Mouse (Mus musculus) adrenal gland, postnatal 25 days (tissue): ENCODE measurements at regions not wholly inside any gene's neighbourhood (a gene's known extent, or its start where the extent isn't known, plus 50 kb on each side); places are given as distances from the start of the nearest gene placed in this dataset.

Experiments
- DNase-seq: peaks from one replicate; pipeline ENCODE4 v3.0.0; 2021; ENCODE audit warnings: mixed read lengths

- no peak for DNase-seq
Observed at GRCm38 (mm10) chr17:73052956-73053355, 54.8 kb upstream of the Lclat1 start.

- DNase-seq, result no peak
Observed at GRCm38 (mm10) chr17:73053479-73054215, 54.1 kb upstream of the Lclat1 start.

DNA sequence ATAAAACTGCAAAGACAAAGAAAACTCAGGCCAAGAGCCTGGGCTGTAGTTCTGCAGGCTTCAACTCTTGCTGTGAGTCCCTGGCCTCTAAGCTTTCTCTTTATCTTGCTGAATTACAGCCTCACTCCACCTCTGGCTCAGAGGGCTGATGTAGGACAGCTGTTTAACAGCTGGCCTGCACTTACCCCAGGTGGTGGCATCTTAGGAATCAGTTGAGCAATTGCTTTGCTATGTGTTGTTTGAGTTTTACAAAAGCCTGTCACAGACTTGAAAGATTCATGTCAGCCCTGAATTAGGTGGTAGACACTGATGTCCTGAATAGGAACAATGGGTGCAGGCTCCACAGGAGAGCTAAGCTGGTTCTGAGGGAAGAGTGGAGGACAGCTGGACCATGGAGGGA lies 53.6 kb upstream of the Lclat1 start:
- no peak for DNase-seq

- DNase-seq, result no peak
Observed at GRCm38 (mm10) chr17:73055197-73055596, 52.6 kb upstream of the Lclat1 start.

DNA sequence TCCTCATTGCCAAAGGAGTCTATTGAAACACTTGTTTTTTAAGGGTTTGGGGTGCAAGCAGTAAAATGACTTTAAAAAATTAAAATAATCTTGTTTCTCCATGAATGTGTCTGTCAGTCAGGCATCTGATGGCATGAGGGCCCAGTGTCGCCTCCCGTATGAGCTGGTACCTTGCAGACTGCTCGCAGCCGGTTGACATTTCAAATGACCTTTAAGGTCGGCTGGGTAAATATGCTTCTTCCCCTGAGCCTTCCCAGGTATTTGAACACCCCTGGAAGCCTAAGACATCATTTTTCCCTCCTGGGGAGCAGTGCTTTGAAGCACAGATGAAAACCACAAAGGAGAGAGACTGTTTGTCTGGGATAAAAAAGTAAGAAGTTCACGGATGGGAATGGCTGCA lies 52.2 kb upstream of the Lclat1 start:
- DNase-seq, result no peak

DNA sequence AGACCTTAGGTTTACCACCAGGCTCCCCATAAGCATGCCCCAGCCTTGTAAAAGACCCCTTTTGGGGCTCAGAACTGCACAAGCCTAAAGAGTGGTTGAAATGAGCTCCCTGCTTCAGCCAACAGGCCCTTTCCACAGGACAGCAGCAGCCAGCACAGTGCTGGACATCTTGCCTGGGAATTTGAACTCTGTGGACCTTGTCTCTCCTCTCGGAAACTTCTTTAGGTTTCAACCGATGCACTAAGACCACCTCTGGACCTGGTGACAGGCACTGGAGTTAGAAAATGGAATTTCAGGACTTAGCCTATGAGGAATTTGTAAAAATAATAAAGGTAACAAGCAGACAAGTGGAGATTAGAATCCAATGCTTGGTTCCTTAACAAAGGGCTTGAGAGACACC lies 51.2 kb upstream of the Lclat1 start:
- DNase-seq, result no peak
